Mouse (Mus musculus): Measurements from ENCODE around the gene Tatdn3.
A peak's percentile ranks its signal among the peaks of the same experiment; 100 is the strongest.

The Tatdn3 gene

DNA sequence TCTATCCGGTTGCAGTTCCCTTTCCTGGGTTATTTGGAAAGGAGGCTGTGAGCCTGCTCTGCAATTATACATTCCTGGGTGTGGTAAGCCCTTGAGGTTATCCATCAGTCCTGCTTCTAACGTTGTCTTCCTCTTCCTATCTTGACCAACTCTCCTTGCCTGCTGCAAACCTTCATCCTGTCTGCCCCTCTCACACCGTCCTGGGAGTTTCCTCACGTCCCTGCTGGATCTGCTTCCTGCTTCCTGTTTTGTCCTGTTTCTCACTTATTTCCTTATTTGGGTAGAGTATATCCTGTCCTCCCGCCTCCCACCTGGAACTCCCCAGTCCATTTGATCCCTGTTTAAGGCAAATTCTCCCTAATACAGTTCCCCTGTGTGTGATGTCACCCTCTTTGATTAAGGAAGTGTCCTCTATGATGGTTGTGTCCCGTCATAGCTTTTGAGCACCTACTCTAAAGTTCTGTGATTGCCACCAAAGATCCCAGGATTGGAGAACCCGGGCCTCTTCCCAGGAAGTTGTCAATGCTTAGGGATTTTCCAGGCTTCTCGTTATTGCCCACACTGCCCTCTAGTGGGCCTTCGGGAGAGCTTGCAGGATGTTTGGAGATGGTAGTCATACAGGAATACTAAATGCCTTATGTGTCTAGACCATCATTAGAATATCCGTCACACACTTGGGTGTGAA, 12.6 kb upstream of the Tatdn3 start:
- DNase-seq (ENCODE audit: low spot score in 2 of 2), result no peak

DNA sequence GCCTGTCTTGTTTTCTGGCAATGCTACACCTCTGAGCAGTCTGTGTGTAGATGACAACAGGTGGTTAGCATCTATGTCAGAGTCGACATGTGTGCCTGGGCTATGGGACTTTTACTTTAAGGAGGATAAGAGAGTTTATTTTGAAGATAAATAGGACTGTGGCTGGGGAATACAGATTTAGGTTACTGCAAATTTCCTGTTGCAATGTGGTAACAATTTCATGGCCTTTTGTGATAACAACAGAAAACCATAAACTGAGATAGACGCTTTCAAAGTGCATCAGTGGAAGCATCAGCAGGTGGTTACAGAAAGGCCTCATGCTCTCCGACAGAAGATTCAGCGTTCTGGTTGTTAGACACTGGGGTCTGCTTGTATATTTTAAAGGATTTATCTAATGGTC, 10.8 kb upstream of the Tatdn3 start:
- DNase-seq (ENCODE audit: low spot score in 2 of 2), result no peak

DNA sequence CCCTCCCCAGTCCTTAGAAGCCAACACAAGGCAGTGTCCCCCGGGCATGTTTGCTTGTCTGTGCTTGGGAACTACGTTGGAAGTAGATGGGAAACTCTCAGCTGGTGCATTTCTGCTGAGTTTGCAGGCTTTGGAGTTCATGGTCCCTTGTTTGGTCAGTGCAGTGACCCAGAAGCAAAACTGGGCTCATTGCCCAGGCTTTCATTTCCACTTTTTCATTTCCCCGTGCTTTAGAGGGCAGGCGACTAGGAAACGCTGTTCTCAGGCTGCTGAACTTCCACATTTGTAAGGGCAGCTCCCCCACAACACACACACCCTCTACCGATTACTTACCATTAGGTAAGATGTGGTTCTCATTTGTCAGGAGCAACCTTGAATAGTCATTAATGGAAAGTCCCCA, 10.3 kb upstream of the Tatdn3 start:
- peak in 1 of 2 experiments; percentile 46 for DNase-seq (ENCODE audit: low spot score in 2 of 2)

DNA sequence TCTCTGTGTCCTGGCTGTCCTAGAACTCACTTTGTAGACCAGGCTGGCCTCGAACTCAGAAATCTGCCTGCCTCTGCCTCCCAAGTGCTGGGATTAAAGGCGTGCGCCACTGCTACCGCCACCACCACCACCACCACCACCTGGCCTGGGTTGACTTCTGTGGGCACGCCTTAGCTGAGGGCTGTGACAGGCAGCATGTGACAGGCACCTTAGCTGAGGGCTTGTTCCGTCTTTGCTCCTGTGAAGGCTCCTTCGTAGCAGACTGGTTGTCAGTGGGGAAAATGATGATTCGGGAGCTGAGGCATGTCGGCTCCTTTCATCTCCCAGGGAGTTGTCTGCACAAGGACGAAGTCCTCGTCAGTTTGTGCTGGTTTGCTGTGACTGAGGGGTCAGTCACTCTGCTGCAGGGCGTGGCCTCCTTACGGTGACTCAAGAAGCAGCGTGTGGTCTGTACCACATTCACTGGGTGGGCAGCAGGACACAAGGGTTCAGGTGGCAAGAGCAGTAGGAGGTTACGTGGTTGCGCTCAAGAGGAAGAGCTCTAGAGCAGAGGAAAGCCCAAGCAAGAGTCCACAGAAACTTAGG, 9.7 kb upstream of the Tatdn3 start:
- DNase-seq (ENCODE audit: low spot score in 2 of 2), result no peak

DNA sequence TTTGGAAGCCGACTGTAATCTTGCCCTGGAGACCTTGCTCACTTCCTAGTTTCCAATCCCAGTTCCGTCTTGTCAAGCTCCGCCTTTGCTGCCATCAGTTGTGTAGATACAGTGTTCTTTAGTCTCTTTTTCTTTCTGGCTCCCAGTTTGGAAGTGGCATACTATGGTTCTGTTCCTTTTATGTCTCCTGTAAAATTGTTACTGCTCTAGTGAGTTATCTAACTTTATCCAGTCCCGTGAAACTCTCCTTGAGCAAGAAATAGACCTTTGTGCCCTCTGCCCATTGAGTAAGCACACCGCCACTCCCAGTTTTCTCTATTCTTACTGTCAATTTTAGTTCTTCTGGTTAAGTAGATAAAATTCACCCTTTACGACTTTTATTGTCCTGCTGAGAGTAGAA, 8.9 kb upstream of the Tatdn3 start:
- DNase-seq (ENCODE audit: low spot score in 2 of 2), result no peak

DNA sequence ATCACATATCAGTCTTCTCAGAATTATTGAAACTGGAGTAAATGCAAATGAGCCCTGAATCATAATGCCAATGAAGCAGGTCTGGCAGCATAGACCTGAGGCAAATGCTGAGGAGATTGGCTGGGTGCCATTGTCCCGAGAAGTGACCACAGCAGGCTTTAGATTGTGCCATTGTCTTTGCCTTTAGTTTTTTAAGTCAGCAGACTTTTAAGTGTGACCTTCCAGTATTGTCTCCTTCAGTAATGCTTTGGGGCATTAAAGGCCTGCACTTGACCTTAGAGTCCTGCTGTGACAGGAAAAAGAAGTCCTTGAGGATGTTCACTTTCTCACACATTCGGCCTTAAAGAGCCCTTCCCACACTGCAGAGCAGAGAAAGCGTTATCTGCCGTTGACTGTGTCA, 7.5 kb upstream of the Tatdn3 start:
- DNase-seq (ENCODE audit: low spot score in 2 of 2), result no peak

DNA sequence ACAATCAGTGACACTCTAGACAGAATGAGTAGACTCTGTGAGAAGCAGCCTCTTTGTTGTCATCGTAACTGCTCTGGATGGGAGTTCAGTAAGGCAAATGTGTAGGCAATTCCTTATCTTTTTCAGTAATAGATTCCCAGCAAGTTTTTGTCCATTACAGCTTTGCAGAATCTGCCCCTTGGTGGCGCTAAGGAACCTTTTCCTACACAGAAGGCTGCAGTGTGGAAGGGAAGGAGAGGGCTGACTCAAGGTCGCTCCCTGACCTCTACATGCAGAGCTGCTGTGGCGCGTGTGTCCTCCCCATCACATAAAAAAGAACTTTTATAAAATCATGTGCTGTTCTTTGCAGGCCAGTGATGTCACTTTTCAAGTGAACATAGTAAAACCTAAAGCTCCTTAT, 5.6 kb upstream of the Tatdn3 start:
- no peak for DNase-seq (ENCODE audit: low spot score in 2 of 2)

DNA sequence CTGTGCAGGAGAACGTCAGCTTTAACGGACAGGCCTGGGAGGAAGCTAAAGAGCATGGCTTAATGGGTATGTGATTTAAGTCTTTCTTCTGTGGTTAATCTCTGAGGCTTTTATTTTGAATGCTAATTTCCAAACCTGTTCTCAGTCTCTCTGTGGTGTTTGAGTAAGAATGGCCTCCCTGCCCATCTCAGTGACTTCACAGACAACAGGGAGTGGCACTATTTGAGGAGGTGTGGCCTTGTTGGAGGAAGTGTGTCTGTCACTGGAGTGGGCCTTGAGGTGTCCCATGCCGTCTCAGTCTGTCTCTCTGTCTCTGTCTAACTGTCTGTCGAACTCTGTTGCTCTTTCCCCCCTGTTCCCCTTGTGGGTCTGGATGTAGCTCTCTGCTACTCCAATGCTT, 2.5 kb upstream of the Tatdn3 start:
- DNase-seq (ENCODE audit: low spot score in 2 of 2), result no peak

DNA sequence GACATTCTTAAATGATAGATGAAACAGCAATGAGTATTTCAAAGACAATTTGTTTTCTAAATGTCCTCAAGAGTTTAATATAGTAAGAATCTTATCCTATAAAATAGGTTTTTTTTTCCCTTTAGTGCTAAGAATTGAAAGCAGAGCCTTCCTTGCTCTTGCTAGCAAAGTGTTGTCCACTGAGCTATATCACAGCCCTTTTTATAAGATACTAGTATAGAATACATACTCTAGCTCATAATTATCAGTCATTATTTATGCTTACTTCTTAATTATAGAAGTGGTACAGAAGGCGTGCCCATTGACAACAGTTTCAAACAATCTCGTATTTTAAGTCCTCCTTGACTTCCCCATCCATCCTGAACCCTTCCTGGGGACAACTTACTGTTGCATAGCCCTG, 1.8 kb upstream of the Tatdn3 start:
- no peak for DNase-seq (ENCODE audit: low spot score in 2 of 2)

DNA sequence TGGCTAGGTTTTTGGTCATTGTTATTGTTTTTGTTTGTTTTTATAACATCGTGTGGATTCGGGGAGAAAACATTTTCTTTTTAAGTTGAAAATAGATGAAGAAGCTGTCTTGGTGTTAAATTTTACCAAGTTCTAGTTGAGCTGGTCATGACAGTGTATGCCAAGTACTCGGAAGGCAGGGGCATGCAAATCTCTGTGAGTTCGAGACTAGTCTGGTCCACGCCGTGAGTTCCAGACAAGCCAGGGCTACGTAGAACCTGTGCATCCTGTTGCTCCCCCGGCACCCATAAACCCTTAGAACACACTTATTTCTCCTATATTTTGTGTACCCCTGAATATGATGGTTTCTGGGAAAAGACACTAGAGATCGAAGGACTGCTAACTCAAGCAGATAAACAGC, 968 bp upstream of the Tatdn3 start:
- DNase-seq (ENCODE audit: low spot score in 2 of 2), result peak in 1 of 2 experiments; percentile 53

DNA sequence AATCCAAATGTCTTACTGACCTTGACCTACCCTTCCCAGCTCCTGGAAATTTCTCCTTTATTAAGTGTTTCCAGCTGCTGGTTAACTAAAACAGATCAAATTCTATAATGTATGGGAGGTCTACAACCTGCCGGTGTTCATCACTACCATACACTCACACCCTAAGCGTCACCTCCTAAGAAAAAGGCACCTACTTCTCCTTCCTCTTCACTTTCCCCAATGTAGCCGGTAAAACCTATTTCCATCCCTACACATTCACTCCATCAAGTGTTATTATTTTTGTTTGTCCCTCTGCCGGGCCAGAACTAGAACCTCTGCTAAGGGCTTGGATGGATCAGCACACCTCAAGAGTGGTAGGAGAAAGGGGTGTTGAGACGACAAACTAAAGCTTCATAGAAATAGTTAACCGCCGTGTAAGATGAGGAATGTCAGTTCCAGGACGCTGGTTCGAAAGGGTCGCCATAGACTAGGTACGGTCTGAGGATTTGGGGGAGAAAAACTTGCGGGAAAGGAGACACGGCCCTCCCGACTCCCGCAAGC, 421 bp downstream of the Tatdn3 start:
- DNase-seq (ENCODE audit: low spot score in 2 of 2), result no peak

DNA sequence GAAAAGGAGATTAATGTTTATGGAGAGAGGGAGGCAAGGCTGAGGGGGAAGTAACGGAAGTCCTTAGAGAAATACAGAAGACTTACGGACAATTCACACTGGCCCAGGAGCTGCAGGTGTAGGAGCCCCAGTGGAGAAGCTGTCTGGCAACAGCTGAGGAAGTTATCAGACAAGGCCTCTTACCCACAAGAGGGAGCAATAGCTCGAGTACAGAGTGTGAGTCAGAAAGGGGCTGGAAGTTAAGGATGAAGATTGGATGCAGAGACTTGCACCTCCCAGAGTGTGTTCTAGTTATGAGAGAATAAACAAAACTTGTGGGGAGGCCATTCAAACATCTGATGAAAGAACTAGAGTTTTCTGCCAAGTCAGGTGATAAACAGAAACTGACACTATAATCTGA, 5.3 kb downstream of the Tatdn3 start:
- DNase-seq (ENCODE audit: low spot score in 2 of 2), result no peak

DNA sequence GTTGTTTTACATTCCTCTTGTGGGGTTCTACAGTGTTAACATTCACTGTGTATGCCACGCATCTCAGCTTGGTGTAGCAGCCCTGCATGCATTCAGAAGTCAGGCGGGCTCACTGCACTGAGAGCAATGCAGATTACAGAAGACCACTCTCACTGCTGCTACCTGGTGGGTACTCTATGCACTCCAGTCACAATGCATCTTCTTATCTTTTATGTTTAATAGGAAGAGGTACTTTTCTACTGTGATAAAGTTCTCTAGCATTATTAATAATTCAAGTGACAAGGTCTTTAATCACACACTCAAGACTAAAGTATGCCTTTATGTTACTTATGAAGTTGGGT, 7.2 kb downstream of the Tatdn3 start:
- no peak for DNase-seq (ENCODE audit: low spot score in 2 of 2)

DNA sequence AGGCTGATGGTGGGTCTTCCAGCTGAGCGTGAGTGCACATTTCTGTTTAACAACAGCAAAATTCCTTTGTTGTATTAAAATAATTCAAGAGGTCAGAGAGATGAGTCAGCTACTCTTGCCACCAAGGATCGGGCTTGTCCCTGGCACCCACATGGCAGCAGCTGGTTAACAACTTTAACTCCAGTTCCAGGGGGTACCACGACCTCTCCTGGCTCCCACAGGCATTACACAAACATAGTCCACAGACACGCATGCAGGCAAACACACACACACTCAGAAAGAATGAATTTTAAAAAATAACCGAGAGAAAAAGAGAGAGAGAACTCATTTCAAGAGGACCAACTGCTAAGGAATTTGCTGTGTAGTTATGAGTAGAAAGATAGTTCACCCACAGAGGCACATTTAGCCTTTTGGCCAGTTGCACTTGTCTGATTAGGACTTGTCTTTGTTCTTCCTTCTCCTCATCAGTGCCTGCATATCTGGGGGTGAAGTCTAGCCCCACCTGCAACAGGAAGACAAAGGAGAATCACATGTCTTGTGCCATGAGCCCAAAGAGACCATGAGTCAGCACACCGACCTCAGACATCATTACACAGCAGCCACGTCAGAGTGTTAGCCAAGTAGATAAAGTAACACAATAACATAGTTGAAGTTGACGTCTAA, 7.7 kb downstream of the Tatdn3 start:
- DNase-seq (ENCODE audit: low spot score in 2 of 2), result peak in 1 of 2 experiments; percentile 61

DNA sequence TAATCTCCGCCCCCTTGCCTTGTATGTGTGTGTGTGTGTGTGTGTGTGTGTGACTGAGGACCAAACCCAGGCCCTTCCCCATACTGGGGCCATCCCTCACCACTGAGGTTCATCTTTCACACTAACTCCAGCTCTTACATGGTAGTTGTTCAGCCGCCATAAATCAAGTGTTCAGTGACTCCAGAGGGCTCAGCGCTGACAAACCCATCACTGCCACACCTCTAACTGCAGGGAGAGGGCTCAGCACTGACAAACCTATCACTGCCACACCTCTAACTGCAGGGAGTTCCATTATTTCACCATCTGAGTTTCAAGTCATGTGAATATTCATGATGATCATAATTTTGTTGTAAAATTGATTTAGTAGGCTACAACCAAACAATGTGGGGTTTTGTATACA, 9.2 kb downstream of the Tatdn3 start:
- DNase-seq (ENCODE audit: low spot score in 2 of 2), result no peak

DNA sequence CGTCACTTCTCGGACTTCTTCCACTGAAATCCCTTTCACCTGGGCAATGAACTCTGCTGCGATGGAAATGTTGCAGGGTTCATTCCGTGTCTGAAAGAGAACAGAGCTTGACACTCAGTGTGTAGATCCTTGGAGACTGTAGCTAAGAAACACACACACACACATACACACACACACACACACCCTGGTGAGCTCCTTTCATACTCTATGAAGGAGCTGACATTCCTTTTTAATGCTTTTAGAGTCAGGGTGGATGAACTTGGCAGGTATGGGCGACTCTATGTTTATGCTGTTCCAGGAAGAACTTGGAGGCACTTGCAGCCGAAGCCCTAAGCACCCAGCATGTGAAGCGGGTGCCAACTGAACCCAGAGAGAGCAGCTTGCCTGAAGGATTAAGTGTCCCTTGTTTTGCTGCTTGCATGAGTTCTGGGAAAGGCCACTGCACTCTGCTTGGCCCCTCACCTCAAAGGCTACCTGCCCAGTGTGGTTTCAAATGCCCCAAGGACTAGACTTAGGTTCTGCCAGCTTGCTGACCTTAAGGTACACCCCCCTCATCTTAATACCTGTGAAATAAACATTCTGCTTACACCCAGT, 16.4 kb downstream of the Tatdn3 start:
- peak in 1 of 2 experiments; percentile 50 for DNase-seq (ENCODE audit: low spot score in 2 of 2)

DNA sequence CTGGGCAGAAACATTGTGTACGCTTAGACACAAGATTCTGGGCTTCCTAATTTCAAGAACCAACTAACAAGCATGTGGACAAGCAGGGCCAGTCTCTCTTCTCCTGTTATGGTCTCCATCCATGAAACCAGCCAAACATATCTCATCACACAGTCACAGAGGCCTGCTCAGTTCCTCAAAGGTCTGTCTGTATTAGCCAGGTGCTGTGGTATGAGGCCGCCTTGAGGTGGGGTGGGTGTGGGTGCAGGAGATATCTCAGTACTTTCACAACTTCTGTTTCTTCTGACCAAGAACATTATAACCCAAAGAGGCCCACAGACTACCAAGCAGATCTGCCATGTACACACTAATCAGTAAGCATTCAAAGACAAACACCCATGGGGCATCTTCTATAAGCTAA, 17.5 kb downstream of the Tatdn3 start:
- DNase-seq (ENCODE audit: low spot score in 2 of 2), result no peak

DNA sequence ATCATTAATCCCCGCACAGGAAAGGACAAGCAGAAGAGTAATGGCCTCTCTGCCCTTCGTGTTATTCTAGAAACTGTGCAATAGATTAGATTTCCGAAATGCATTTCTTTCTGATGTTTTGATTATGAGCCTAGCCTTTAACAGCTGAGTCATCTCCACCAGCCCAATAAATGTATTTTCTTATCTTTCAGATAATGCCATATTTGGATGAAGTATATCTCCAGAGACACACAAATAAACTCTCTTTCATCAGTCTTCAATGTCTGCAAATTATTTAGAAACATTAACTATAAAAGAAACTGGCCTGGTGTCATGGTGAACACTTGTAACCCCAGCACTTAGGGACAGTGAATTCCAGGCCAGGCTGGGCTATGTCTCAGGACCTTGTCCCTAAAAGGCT, 20.0 kb downstream of the Tatdn3 start:
- no peak for DNase-seq (ENCODE audit: low spot score in 2 of 2)

DNA sequence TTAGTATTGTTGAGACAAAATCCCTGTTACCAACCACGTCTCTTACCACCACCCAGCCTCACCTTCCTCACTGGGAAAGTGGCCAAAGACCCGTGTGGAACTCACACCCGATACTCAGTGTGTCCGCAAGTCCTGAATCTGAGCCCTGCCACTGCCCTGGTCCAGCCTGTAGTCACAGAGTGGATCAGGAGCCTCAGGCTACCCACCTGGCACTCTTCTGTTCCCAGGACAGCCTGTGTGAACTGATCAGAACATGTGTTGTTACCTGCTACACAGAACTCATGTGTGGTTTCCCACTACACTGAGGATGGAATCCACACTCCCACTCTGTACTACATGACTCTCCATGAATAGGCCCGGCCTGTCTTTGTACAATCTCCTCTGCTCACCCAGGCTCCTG, 20.6 kb downstream of the Tatdn3 start:
- DNase-seq (ENCODE audit: low spot score in 2 of 2), result peak in 1 of 2 experiments; percentile 50

DNA sequence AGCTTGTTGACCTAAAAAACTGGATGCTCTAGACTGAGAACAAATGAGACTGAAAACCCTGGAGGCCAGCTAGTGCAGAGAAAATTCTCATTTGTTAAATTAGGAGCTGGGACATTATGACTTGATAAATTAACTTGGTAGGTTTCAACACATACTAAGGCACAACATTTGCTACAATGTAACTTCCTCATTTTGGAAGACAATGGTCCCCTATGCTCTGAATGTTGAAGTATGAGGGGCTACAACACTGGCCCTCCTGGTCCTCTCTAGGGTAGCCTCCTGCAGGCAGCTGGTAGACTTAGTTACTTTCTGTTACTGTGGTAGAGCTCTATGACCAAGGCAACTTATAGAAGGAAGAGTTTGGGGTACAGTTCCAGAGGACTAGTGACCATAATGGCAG, 21.4 kb downstream of the Tatdn3 start:
- no peak for DNase-seq (ENCODE audit: low spot score in 2 of 2)

DNA sequence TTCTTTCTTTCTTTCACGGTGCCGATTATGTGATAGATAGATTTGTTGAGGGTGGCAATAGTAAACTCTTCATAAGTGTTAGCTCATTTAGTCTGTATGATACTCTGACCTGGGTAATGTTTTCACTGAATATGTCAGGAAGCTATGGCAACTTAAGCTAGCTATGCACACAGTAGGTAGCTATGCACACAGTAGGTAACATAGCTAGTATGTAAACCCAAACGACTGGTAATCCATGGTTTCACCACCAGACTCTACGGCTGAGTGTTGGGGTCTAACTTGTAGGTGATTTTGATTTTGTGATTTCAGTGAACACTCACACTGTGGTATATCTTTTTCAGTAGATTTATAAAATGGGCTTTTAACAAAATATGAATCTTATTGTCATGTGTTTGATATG, 24.7 kb downstream of the Tatdn3 start:
- DNase-seq (ENCODE audit: low spot score in 2 of 2), result no peak

DNA sequence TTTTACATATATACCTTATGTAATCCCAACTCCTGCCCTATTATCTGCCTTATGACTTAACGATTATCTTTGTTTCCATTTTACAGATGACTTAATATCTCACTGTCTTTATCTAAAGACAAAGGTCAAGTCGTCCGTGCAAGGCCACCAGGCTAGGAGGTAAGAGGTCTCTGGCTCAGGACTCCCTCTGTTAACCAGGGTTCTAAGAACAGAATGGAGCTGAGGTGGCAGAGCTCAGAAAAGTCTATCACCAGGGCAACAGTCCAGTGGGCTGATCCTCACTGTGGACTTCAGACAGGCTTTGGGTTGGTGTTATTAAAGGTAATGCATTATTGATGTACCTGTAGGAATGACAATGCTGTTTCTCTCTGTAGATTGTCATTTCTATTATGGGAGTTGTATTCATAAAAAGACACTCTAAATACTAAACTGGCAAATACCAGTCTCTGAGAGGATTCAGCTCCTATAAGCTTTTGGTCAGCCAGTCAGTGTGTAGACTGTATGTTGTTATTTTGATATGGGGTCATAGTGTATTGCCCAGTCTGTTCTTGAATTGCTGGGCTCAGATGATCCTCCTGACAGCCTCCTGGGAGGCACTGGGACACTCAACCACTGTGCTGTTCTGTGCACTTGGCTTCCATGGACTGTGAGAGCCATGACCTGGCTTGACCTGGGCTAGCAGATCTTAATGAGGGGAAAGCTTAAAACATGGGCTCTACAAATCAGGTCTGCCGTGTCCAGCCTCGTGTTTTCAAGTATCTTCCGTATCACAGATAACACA, 26.0 kb downstream of the Tatdn3 start, which contains the start of gene Spata45:
Gene Spata45 (plus strand): TSS at position 86 of the 781 bp plus-strand sequence.
- no peak for DNase-seq (ENCODE audit: low spot score in 2 of 2)

Data from spleen, postnatal 4 days (tissue).